Mouse (Mus musculus) liver, embryonic 11.5 days (tissue): ENCODE measurements at regions not wholly inside any gene's neighbourhood (a gene's known extent, or its start where the extent isn't known, plus 50 kb on each side); places are given as distances from the start of the nearest gene placed in this dataset.

ENCODE experiments used
- ATAC-seq: fragments of 200-750 bp; cut with Nextera tagmentation; replicated peaks from 2 replicates; pipeline ENCODE4 v1.8.0; 2017; ENCODE audit warnings: moderate number of reproducible peaks, mild to moderate bottlenecking, moderate TSS enrichment, moderate library complexity; ENCODE audit not compliant: low FRiP score
- DNase-seq: peaks from one replicate; pipeline ENCODE4 v3.0.0-alpha.2; 2017; ENCODE audit warnings: low spot score
- H3K27ac ChIP-seq: fragments of 300-500 bp; sonication (generic); 2 replicates; pipeline ENCODE4 v1.5.1; 2014; ENCODE audit warnings: mild to moderate bottlenecking, low read depth, low read length, control low read depth
- H3K27me3 ChIP-seq: fragments of 300-500 bp; sonication (generic); replicated peaks from 2 replicates; pipeline ENCODE4 v1.6.1; 2014; ENCODE audit warnings: low read length, mixed read lengths; ENCODE audit not compliant: control insufficient read depth, insufficient read depth
- H3K36me3 ChIP-seq: fragments of 300-500 bp; sonication (generic); 2 replicates; pipeline ENCODE4 v1.6.1; 2014; ENCODE audit warnings: mild to moderate bottlenecking, low read length, moderate library complexity, mixed read lengths; ENCODE audit not compliant: control insufficient read depth, insufficient read depth
- H3K4me1 ChIP-seq: fragments of 300-500 bp; sonication (generic); replicated peaks from 2 replicates; pipeline ENCODE4 v1.6.1; 2014; ENCODE audit warnings: low read length, mixed read lengths; ENCODE audit not compliant: control insufficient read depth, insufficient read depth
- H3K4me2 ChIP-seq: fragments of 300-500 bp; sonication (generic); 2 replicates; pipeline ENCODE4 v1.6.1; 2014; ENCODE audit warnings: mild to moderate bottlenecking, control low read depth, moderate library complexity
- H3K4me3 ChIP-seq: fragments of 300-500 bp; sonication (generic); 2 replicates; pipeline ENCODE4 v1.5.1; 2014; ENCODE audit warnings: low read depth, low read length, control low read depth
- H3K9ac ChIP-seq: fragments of 300-500 bp; sonication (generic); 2 replicates; pipeline ENCODE4 v1.6.1; 2014; ENCODE audit warnings: low read depth, low read length, control low read depth
- H3K9me3 ChIP-seq: fragments of 300-500 bp; sonication (generic); 2 replicates; pipeline ENCODE4 v1.6.1; 2016; ENCODE audit warnings: low read length, inconsistent platforms, mixed read lengths; ENCODE audit not compliant: control insufficient read depth
- WGBS: fragments of 180-500 bp; shearing (Covaris S2); extraction: QIAGEN DNeasy Blood & Tissue Kit; methylation state at CpG from one replicate; pipeline ENCODE4 v1.1.7; 2014; 5-methylcytosine and 5-hydroxymethylcytosine counted together

DNA sequence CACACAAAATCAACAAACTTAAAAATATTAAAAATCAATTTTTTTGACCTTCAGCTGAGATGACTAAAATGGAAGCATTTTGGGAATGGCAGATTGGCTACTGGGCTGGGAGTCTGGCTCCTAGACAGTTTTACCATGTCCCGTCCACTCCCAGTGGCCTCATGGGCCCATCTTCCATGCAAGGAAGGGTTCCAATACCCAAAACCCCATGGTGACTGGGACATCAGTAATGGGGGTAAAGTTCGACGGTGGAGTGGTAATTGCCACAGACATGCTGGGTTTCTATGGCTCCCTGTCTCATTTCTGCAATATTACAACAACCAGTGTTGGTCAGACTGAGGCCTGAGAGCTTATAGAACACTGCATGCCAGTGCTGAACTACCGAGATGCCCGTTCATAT is 82.2 kb downstream of the Il20rb start:
- no peak for ATAC-seq
- no peak overlapping the region for H3K9ac ChIP-seq
- WGBS = 89% methylated on average over 5 of the region's 5 CpGs

GRCm38 (mm10) chr9:100400366-100400765 is 86.2 kb downstream of the Il20rb start:
- no peaks in the 10 kb centered on the region for H3K27me3 ChIP-seq
- no peak for ATAC-seq
- H3K9ac ChIP-seq = no peak overlapping the region
- no peaks in the 10 kb centered on the region for H3K36me3 ChIP-seq
- no peak overlapping the region for H3K27ac ChIP-seq
- H3K4me2 ChIP-seq = no peak overlapping the region
- H3K9me3 ChIP-seq = no peaks in the 10 kb centered on the region
- H3K4me3 ChIP-seq = no peak overlapping the region
- WGBS = 22% methylated on average over 8 of the region's 8 CpGs
- DNase-seq = no peak
- no peaks in the 10 kb centered on the region for H3K4me1 ChIP-seq

More for the DNA sequence above, 82.2 kb downstream of the Il20rb start:
- H3K4me1 ChIP-seq = no peaks in the 10 kb centered on the region
- no peak overlapping the region for H3K27ac ChIP-seq
- no peak overlapping the region for H3K4me3 ChIP-seq
- H3K36me3 ChIP-seq = no peaks in the 10 kb centered on the region
- no peaks in the 10 kb centered on the region for H3K27me3 ChIP-seq
- no peaks in the 10 kb centered on the region for H3K9me3 ChIP-seq
- H3K4me2 ChIP-seq = no peak overlapping the region
- no peak for DNase-seq

DNA sequence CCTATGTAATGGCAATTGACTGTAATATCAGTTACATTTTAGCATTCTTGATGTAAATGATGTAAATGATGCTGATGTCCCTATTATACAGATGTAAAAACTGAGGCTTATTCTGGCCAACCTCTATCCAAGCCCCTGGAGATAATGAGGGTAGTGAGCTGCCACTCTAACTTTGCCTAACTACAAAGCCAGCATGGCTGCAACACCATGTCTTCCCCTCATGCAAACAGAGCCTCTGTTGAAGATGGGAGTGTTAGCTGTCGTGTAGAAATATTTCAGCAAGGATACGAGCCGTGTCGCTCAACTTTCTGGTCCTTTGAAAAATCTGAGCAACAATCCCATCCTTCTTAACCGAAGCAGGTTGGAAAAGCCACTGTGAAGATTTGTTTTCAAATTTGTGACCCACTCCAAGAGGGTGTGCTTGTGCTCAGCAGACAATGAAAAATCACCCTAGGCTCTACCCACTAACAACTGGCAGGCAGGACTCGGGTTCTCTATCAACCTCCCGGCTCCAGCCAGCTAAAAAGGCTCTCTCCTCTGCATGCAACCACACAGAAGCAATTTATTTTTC is 90.2 kb downstream of the Il20rb start:
- Histone ChIP-seq H3K27ac (no peak overlapping the region), H3K36me3 (no peaks in the 10 kb centered on the region), H3K9me3 (no peaks in the 10 kb centered on the region), H3K4me1 (no peaks in the 10 kb centered on the region), H3K4me3 (no peak overlapping the region), H3K27me3 (no peaks in the 10 kb centered on the region), H3K4me2 (no peak overlapping the region), H3K9ac (no peak overlapping the region)
- ATAC-seq (no peak), DNase-seq (no peak)
- WGBS = 87% methylated on average over 7 of the region's 7 CpGs

DNA sequence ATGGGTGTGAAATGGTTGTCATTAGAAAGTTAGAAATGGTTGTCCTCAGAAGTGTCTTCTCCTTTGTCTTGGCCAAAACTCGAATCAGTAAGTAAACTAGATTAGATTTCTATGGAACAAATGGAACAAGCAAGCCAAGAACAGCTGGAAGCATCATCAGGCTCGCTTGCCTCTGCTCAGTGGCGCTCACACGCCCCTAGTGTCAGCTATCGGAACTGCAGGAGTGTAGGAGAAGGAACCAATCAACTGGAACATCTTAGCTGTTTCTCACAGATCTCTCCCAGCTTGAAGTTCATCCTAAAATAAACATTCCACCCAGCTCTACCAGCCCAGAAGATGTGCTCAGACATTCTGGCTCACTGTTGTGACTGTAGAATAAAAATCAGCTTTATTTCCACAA is 90.9 kb downstream of the Il20rb start:
- Histone ChIP-seq H3K36me3 (no peaks in the 10 kb centered on the region), H3K4me2 (no peak overlapping the region), H3K4me1 (no peaks in the 10 kb centered on the region), H3K27ac (no peak overlapping the region), H3K27me3 (no peaks in the 10 kb centered on the region), H3K9ac (no peak overlapping the region), H3K4me3 (no peak overlapping the region), H3K9me3 (no peaks in the 10 kb centered on the region)
- DNase-seq (peak; percentile 41), ATAC-seq (no peak)
- 3% methylated on average over 5 of the region's 5 CpGs for WGBS

GRCm38 (mm10) chr9:100394632-100395031 is 92.0 kb downstream of the Il20rb start:
- H3K9me3 ChIP-seq = no peaks in the 10 kb centered on the region
- H3K36me3 ChIP-seq = no peaks in the 10 kb centered on the region
- no peak overlapping the region for H3K4me3 ChIP-seq
- DNase-seq (no peak), ATAC-seq (no peak)
- H3K4me1 ChIP-seq = no peaks in the 10 kb centered on the region
- no peaks in the 10 kb centered on the region for H3K27me3 ChIP-seq
- 31% methylated on average over 1 of the region's 1 CpGs for WGBS
- H3K9ac ChIP-seq = no peak overlapping the region
- no peak overlapping the region for H3K4me2 ChIP-seq
- H3K27ac ChIP-seq = no peak overlapping the region

GRCm38 (mm10) chr9:100394166-100394565 is 92.4 kb downstream of the Il20rb start:
- H3K27ac ChIP-seq = no peak overlapping the region
- DNase-seq = no peak
- H3K4me3 ChIP-seq = no peak overlapping the region
- no peak overlapping the region for H3K9ac ChIP-seq
- WGBS = 68% methylated on average over 5 of the region's 5 CpGs
- ATAC-seq = no peak
- H3K4me2 ChIP-seq = no peak overlapping the region
- no peaks in the 10 kb centered on the region for H3K27me3 ChIP-seq
- H3K36me3 ChIP-seq = no peaks in the 10 kb centered on the region
- H3K9me3 ChIP-seq = no peaks in the 10 kb centered on the region
- no peaks in the 10 kb centered on the region for H3K4me1 ChIP-seq

GRCm38 (mm10) chr9:100392262-100392661 is 94.3 kb downstream of the Il20rb start:
- Histone ChIP-seq H3K9me3 (no peaks in the 10 kb centered on the region), H3K4me1 (no peaks in the 10 kb centered on the region), H3K4me3 (no peak overlapping the region), H3K4me2 (no peak overlapping the region), H3K36me3 (no peaks in the 10 kb centered on the region), H3K9ac (no peak overlapping the region), H3K27ac (no peak overlapping the region), H3K27me3 (no peaks in the 10 kb centered on the region)
- WGBS = 46% methylated on average over 1 of the region's 1 CpGs
- DNase-seq (no peak), ATAC-seq (no peak)

DNA sequence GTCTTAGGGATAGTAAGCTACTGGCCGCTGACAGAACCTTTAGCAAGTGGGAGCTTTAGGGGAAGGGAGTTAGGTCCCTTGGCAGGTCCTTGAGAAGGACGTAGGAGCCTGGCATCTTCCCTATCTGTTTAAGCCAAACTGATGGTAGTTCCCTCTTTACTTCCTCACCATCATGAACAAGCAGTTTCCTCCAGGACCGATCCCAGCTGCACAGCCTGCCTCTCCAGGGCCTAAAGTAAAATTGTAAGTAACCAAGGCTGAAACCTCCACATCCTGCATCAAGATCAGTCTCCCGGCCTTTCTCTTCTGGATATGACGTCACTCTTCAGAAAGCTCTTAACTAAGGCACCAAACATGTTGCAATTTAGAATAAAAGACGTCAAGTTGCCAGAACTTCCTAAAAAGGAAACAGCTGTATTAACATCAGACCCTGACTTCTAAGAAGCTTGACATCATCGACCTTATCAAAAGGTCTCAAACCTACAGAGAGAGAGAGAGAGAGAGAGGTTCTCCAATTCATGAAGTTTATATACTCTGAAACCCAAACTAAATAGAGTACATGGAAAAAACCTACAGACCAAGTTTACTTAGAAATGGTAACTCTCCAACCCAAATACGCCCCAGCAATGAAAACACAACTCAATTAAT is 94.9 kb downstream of the Il20rb start:
- no peak overlapping the region for H3K27ac ChIP-seq
- DNase-seq = no peak

GRCm38 (mm10) chr9:100388393-100388792 is 98.2 kb downstream of the Il20rb start:
- H3K27me3 ChIP-seq = no peaks in the 10 kb centered on the region
- 82% methylated on average over 7 of the region's 7 CpGs for WGBS
- no peak overlapping the region for H3K27ac ChIP-seq
- H3K4me1 ChIP-seq = no peaks in the 10 kb centered on the region
- no peak for DNase-seq
- ATAC-seq = no peak
- no peaks in the 10 kb centered on the region for H3K9me3 ChIP-seq
- H3K4me2 ChIP-seq = no peak overlapping the region
- no peak overlapping the region for H3K9ac ChIP-seq
- H3K4me3 ChIP-seq = no peak overlapping the region
- H3K36me3 ChIP-seq = no peaks in the 10 kb centered on the region

More for the DNA sequence above, 94.9 kb downstream of the Il20rb start:
- WGBS = 40% methylated on average over 8 of the region's 8 CpGs
- Histone ChIP-seq H3K36me3 (no peaks in the 10 kb centered on the region), H3K9ac (no peak overlapping the region), H3K9me3 (no peaks in the 10 kb centered on the region), H3K27me3 (no peaks in the 10 kb centered on the region), H3K4me3 (no peak overlapping the region), H3K4me1 (no peaks in the 10 kb centered on the region), H3K4me2 (no peak overlapping the region)
- ATAC-seq = no peak
